Mouse (Mus musculus) cerebellum, postnatal 4 days (tissue): ENCODE measurements at regions not wholly inside any gene's neighbourhood (a gene's known extent, or its start where the extent isn't known, plus 50 kb on each side); places are given as distances from the start of the nearest gene placed in this dataset.

Experiments used
- DNase-seq, 2 experiments: peaks; one replicate each; pipeline ENCODE4 v3.0.0; 2022; ENCODE audit warnings: low spot score in 2 of 2, mixed read lengths in 1 of 2

GRCm38 (mm10) chr4:79362522-79362921 is 1150.8 kb upstream of the Ptprd start:
- DNase-seq: no peak

- no peak for DNase-seq
Measured at GRCm38 (mm10) chr4:79357720-79358119, 1146.0 kb upstream of the Ptprd start.

GRCm38 (mm10) chr4:79309890-79310727 is 1098.3 kb upstream of the Ptprd start:
- DNase-seq: no peak

GRCm38 (mm10) chr4:79291091-79291490 is 1079.3 kb upstream of the Ptprd start:
- DNase-seq: no peak

GRCm38 (mm10) chr4:79265044-79265443 is 1053.3 kb upstream of the Ptprd start:
- peak in 1 of 2 experiments; percentile 5 for DNase-seq

- DNase-seq: no peak
Measured at GRCm38 (mm10) chr4:79243184-79243583, 1031.4 kb upstream of the Ptprd start.

GRCm38 (mm10) chr4:79241647-79242046 is 1029.9 kb upstream of the Ptprd start:
- no peak for DNase-seq

GRCm38 (mm10) chr4:79224101-79224734 is 1012.5 kb upstream of the Ptprd start:
- DNase-seq: no peak
